Mouse (Mus musculus) testis, postnatal 10 days (tissue): Measurements from ENCODE around the gene Alox12e.
"Not testable (repeated sequence)": the region's sequence is repeated elsewhere in the genome, so short reads cannot be mapped to it uniquely, and the experiment has no call there.

Experiments used
- DNase-seq: peaks from one replicate; pipeline ENCODE4 v3.0.0; 2021; ENCODE audit warnings: low spot score

Gene Alox12e

GRCm38 (mm10) chr11:70322528-70322927 is at the start of gene Alox12e:
Gene Alox12e (minus strand): TSS chr11:70322628.
- no peak for DNase-seq

DNA sequence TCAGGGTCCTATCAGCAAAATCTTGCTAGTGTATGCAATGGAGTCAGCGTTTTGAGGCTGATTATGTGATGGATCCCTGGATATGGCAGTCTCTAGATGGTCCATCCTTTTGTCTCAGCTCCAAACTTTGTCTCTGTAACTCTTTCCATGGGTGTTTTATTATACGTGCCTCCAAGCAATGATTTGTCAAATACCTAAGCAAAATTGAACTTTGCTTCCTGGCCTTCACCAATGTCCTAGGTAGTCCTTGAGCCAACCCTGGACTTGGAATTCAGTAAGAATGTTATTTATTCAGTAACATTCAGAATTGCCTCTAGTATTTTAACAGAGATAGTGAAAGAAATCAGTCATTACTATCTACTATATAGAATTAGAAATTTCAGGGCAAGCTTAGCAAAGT is 46.2 kb upstream of the Alox12e start:
- DNase-seq, result not testable (repeated sequence)

- not testable (repeated sequence) for DNase-seq
These were observed 45.3 kb upstream of the Alox12e start for GRCm38 (mm10) chr11:70367701-70368100.

- no peak for DNase-seq
These were observed 29.4 kb upstream of the Alox12e start, which contains the start of gene Alox15 for GRCm38 (mm10) chr11:70351868-70352267. Gene Alox15 (minus strand): TSS chr11:70352031.

- no peak for DNase-seq
These were observed 26.2 kb upstream of the Alox12e start for GRCm38 (mm10) chr11:70348630-70349029.

DNA sequence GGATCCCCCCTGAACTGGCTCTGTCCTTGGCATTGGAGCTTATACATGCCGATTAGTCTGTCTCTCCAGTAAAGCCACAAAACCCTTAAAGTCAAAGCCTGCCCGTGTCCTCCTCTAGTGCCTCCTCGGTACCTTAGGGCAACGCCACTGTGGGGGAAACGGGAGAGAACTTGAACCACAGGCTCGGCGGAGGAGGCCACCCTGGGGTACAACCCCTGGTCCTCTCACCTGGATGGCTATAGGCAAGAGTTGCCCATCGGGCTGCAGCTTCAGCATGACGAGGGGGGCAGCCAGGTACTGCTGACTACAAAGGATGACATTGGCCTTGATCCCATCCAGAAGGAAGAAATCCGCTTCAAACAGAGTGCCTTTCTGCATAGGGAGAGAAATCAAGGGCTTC is 25.4 kb upstream of the Alox12e start:
- DNase-seq, result no peak

- no peak for DNase-seq
These were observed 23.1 kb upstream of the Alox12e start for GRCm38 (mm10) chr11:70345546-70345945.

DNA sequence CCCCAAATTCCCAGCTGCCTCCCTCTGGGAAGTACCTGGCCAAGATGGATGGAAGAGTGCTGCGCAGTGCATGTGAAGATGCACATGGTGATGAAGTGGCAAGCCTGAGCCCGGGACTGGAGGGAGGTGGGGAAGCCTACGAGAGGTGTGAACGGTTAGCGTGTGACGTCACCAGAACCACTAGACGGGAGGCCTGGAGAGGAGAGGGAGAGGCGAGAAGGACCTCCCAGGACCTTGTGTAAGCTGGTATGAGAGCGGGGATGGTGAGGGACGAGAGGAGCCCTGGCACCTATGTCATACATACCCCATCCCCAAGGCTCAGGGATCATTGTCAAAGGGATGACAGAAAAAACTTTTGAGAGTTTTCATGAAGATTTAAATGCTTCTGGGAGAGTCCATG is 22.6 kb upstream of the Alox12e start:
- DNase-seq, result no peak

DNA sequence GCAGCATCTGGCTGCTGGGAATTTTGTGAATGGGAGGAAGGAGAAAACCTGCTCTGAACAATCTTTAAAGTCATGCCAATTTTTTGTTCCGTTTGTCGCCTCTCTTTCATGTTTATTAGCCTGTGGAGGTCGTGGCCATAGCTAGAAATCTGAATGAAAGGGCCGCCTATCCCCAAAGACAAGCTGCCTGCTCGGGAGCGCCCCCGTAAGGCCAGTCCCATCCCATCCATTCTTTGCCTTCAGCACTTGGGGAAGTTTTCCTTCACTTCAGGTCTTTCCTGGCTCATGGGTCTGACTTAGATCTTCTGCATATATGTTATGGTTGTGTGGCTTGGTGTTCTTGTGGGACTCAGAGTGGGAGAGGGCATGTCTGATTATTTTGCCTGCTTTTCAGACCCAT is 17.1 kb upstream of the Alox12e start:
- no peak for DNase-seq

DNA sequence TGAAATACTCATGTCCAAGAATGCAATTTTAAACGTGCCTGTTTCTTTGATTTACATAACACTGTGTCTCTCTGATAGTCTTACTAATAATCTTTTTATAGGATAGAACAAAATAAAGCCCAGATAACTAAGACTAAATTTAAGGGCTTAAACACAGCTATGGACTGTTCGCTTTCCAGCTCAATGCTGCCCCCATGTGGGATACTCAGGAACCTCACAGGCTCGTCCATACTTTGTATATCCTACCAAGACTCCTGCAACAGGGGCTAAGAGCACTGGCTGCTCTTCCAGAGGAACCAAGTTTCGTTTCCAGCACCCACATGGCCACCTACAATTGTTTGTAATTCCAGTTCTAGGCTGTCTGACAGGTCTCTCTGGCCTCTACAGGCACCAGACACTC is 12.0 kb upstream of the Alox12e start:
- peak; percentile 86 for DNase-seq

GRCm38 (mm10) chr11:70324726-70325125 is 2.3 kb upstream of the Alox12e start:
- DNase-seq, result no peak

- peak; percentile 84 for DNase-seq
These were observed 764 bp downstream of the Alox12e start for GRCm38 (mm10) chr11:70321664-70322063.

DNA sequence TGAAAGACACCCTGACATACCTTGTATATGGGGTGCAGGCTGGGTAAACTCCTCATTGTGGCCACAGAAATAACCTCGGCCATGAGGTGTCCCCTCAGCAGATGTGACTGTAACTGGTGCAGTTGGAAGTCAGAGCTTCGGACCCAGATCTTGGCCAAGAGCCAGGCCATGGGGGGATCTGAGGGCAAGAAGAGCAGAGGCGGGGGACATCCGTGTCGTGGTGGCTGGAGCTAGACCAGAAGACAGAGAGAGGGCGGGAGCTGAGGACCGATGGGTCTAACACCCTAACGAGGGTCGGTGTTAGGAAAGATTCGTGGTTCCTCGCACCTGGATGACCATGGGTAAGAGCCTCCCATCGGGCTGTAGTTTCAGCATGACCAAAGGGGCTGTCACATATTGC is 2.8 kb downstream of the Alox12e start:
- DNase-seq, result peak; percentile 55

GRCm38 (mm10) chr11:70313833-70314232 is 8.6 kb downstream of the Alox12e start:
- DNase-seq, result no peak

DNA sequence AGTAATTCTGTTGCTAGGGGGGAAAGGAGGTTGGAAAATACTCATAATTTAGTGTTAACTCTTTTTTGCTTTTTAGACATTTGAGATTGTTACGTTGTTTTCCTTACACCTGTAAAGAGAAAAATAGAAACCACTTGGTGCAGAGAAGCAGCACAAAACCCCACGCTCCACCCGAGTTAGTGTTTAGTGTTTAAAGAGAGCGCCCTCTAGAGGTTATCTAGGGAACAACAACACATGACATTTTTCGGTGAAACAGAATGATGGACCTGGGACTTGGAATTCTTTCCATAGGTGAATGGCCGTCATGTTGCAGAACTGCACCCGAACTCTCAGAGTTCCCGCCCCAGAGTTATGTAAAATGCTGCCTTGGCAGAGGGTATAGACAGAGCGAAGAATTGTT is 13.1 kb downstream of the Alox12e start:
- DNase-seq, result no peak

- no peak for DNase-seq
These were observed 14.1 kb downstream of the Alox12e start for GRCm38 (mm10) chr11:70308296-70308695.

DNA sequence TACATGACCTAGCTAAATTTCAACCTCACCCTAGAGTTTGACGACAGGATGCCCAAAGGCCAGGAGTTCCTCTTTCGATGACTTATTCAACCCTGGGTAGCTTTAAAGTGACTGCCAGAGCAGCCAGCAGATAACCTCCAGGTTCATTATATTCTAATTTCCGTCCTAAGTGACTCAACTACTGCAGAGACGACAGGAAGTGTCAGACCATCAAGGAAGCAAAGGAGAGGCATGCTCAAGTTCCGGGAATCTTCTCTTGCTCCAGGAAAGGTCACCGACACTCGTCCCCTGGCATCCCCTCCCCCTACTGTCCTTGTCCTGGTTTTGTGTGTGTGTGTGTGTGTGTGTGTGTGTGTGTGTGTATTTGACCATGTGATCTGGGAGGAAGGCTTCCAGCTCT is 16.3 kb downstream of the Alox12e start:
- DNase-seq, result no peak

- no peak for DNase-seq
These were observed 20.1 kb downstream of the Alox12e start for GRCm38 (mm10) chr11:70302293-70302692.

DNA sequence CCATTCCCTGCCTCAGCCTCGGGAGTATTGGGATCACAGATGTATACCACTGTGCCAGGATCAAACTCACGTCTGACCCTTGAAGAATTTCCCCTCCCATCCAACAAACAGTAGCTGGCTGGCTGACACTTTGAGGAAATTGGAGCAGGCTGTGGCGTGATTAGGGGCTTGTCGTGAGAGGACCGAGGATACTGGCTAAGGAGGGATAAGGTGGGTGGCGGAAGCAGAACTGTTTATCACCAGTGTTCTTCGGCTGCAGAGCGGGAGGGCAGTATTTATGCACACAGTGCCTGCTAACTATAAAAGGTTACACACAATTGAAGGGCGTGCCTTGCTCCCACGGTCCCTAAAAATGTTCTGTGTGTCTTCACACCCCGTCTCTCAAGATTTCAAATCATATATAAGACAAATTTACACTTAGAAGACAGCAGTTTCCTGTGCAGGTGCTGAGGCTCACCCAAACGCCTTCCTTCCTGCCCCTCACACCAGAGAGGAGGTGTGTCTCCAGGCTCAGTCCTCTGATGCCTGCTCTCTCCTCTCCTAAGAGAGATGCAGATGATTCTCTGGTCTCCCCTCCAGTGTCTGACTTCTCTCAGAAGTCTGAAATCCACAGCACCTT is 24.5 kb downstream of the Alox12e start:
- DNase-seq, result no peak

DNA sequence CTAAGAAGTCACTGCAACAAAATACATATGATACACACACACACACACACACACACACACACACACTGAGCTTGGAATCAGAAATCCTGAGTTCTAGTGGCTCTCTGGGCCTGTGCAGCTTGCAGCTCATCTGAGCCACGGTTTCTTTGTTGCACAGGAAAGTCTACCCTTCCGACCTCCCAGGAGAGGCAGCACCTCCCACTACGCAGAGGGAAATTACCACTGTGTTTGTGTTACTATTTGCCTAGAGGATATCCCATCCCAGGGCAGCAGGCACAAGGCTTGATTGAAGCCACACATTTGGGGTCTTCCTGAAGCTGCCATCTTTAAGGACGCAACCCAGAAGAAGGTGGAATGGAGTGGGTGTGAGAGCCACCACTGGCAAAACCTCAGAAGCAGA is 25.0 kb downstream of the Alox12e start:
- DNase-seq, result no peak

DNA sequence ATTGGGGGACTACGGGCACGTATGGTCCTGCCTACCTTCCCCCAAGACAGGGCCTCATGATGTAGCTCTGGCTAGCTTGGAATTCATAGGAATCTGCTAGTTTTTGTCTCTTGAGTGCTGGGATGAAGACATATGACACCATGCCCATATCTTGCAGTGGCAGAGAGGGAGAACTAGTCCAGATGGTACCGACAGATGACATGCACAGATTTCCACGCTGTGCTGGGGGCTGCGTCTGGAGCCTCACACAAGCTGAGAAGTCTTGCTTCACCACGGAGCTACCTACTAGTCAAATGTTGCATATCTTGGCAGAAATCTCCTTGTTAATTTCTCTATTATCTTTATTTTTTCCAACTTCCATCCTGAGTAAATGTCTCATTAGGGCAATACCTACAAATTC is 28.5 kb downstream of the Alox12e start:
- no peak for DNase-seq

GRCm38 (mm10) chr11:70291235-70291634 is 31.2 kb downstream of the Alox12e start:
- DNase-seq, result no peak

DNA sequence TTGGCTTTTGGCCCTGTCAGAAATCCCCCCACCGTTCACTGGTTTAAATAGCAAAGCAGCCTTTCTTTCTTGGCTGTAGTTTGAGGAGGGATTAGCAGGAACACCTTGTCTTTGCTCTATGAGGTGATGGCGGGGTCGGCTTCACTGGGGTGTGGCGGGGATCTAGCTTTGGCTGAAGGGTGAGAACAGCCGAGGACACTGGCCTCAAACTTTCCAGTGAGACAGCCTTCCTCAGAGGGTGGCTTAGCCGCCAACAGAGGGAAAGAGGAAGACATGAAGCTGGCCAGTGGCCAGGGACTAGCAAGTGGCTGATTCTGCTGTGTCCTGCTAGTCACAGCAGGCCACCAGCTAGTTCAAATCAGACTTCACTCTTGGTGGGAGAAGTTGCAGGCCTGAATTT is 33.2 kb downstream of the Alox12e start:
- DNase-seq, result no peak

DNA sequence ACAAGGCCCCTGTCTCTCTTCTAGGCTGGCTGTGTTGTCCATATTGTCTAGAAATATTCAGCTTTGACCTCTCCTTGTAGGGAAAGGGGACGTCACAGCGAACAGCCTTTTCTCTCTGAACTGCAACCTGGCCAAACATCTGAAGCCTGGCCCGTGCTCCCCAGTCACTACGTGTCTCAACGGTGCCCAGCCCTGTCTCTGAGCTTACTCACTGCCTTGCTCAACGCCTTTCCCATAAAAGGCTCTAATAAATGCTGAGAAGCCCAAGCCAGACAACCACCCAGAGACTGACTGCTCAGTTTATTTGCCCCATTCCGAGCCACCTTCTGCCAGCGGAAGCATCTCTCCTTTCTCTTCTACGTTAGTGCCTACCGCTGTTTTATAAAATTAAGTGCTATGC is 34.3 kb downstream of the Alox12e start:
- DNase-seq, result no peak

GRCm38 (mm10) chr11:70285686-70286085 is 36.7 kb downstream of the Alox12e start:
- no peak for DNase-seq
